9 mouse cellular contexts compared by ENCODE assay signal in genomic region chr3:131812968-131813367, GRCm38 (mm10).
DNase-seq lines count a peak whose midpoint lies in the region; ATAC-seq and TF ChIP-seq lines count a peak whose summit lies in the region.
"Had no signal": no experiment of that assay in that cellular context is flagged by ENCODE, and none has a peak within 500 bp of the region (broad histone marks: within the 10 kb centered on the region; RNA-seq: fewer than 3 reads in every experiment).

No protein-coding gene starts in this region.

- DNase-seq in forebrain, postnatal 0 days = peak; percentile 62
- DNase-seq in left cerebral cortex, postnatal 14 days (ENCODE audit: low spot score in 2 of 2) = peak; percentile 23 to 40
- DNase-seq in left cerebral cortex, adult 11 months (ENCODE audit: low spot score) = no peak
- peak; percentile 21 for DNase-seq in ZHBTc4 (ENCODE audit: low read depth, low spot score)
- DNase-seq in retina, embryonic 14.5 days (ENCODE audit: low spot score) = peak; percentile 62
- DNase-seq in ovary, postnatal 36 days (ENCODE audit: low spot score) = no peak

- H3K9me3 ChIP-seq in forebrain, postnatal 0 days (ENCODE audit: low read length) = no peaks in the 10 kb centered on the region
- no peaks in the 10 kb centered on the region for H3K9me3 ChIP-seq in forebrain, embryonic 13.5 days (replicated peaks)

- H3K27me3 ChIP-seq in forebrain, postnatal 0 days (ENCODE audit: insufficient read depth, low read length) = no peaks in the 10 kb centered on the region
- no peaks in the 10 kb centered on the region for H3K27me3 ChIP-seq in forebrain, embryonic 13.5 days

- peak; percentile 53; the same call in 1 of the 2 replicates for ATAC-seq in forebrain, postnatal 0 days
- no peak for ATAC-seq in forebrain, embryonic 13.5 days
- ATAC-seq in monocyte, adult 5-6 weeks (replicated peaks; ENCODE audit: insufficient number of reproducible peaks, low FRiP score, low TSS enrichment, poor library complexity, severe bottlenecking) = no peak

- 46% methylated on average over 6 of the region's 6 CpGs for WGBS in forebrain, postnatal 0 days
- 53% methylated on average over 6 of the region's 6 CpGs for WGBS in forebrain, embryonic 13.5 days

- TF ChIP-seq CTCF in forebrain, postnatal 0 days (IDR thresholded peaks at IDR 0.05; ENCODE audit: low read depth) = peak; percentile 63

- H3K36me3 ChIP-seq in forebrain, postnatal 0 days (ENCODE audit: insufficient read depth) = no peaks in the 10 kb centered on the region
- no peaks in the 10 kb centered on the region for H3K36me3 ChIP-seq in forebrain, embryonic 13.5 days (ENCODE audit: poor library complexity, severe bottlenecking)
- H3K36me3 ChIP-seq: G1E had no signal

- H3K4me1 ChIP-seq in forebrain, postnatal 0 days (ENCODE audit: insufficient read depth) = no peaks in the 10 kb centered on the region
- H3K4me1 ChIP-seq in forebrain, embryonic 13.5 days = no peaks in the 10 kb centered on the region

- no peak overlapping the region for H3K27ac ChIP-seq in forebrain, postnatal 0 days (ENCODE audit: low read depth, low read length)
- no peak overlapping the region for H3K27ac ChIP-seq in forebrain, embryonic 13.5 days

- intact Hi-C loops in left cerebral cortex, postnatal 14 days (cut with DNase I) = loop anchor here (5.0 kb wide), 1 partner anchor 274 kb away; the partner anchor contains the start of gene Dkk2

- H3K4me3 ChIP-seq in forebrain, postnatal 0 days (ENCODE audit: low read depth, low read length) = no peak overlapping the region
- H3K4me3 ChIP-seq in forebrain, embryonic 13.5 days = no peak overlapping the region

- H3K4me2 ChIP-seq in forebrain, postnatal 0 days (ENCODE audit: low read depth) = no peak overlapping the region
- H3K4me2 ChIP-seq in forebrain, embryonic 13.5 days = no peak overlapping the region

- H3K9ac ChIP-seq in forebrain, postnatal 0 days = no peak overlapping the region
- no peak overlapping the region for H3K9ac ChIP-seq in forebrain, embryonic 13.5 days

Comparison
In these comparisons a context has a peak if more than half of its experiments do, and no peak if none do; other contexts are left out.
1. DNase-seq: peak in forebrain, postnatal 0 days (single experiment), left cerebral cortex, postnatal 14 days (2 of 2), ZHBTc4 (single experiment) and retina, embryonic 14.5 days (single experiment); none in left cerebral cortex, adult 11 months (single experiment) and ovary, postnatal 36 days (single experiment).